Mouse (Mus musculus) brain, embryonic 14.5 days (tissue): ENCODE measurements around the gene Ltbp1.

Source experiments
- CTCF ChIP-seq: fragments of 200-500 bp; IDR thresholded peaks from 2 replicates; pipeline ENCODE4 v1.5.1; 2012; ENCODE audit warnings: inconsistent platforms, mild to moderate bottlenecking, moderate library complexity, borderline replicate concordance; ENCODE audit not compliant: insufficient read depth, insufficient read length; ENCODE audit errors: extremely low read depth
- POLR2A ChIP-seq: fragments of 200-500 bp; IDR thresholded peaks from 2 replicates; pipeline ENCODE4 v1.6.1; 2012; ENCODE audit warnings: mild to moderate bottlenecking, inconsistent platforms, borderline replicate concordance; ENCODE audit not compliant: poor library complexity, insufficient read depth, insufficient read length, severe bottlenecking; ENCODE audit errors: extremely low read depth

DNA sequence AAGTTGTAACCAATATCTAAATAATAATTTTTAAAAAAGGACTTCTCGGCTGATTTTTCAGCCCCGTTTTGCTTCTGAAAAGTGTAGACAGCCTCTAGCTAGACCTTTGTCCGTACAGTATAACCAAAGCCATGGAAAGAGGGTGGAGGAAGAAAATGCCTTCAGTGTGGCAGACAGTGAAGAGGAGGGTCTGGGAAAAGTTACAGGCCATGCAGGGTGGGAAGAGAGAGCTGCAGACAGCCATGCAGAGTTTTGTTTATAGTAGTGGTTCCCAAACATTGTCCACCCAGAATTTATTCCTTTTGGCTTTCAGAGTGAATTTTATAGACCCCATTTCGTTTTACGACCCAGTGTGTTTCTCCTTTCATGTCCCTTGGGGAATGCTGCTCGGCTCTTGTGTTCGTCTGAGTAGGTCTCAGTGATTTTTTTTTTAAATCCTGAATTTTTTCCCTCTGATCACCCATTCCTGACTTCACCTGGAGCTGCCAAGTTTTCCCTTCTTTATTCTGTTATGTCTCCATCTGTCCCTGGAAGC, 202.9 kb downstream of the Ltbp1 start:
- TF ChIP-seq CTCF (no peak), POLR2A (no peak)
